Mouse (Mus musculus): ENCODE measurements around the gene Tepsin. TPM values are rescaled to one million over a fixed set of nuclear protein-coding genes. Genes with fewer than 3 reads are reported as not detected.

Tepsin gene
- polyA plus RNA-seq, 1 experiment from 2014 or later = 19.0 TPM

GRCm38 (mm10) chr11:120041191-120042123 lies 57.1 kb downstream of the Tepsin start:
- H3K4me1 ChIP-seq (ENCODE audit: control insufficient read depth, insufficient read depth, low read length) = peaks cover 11% of the 10 kb centered on the region
- no peak overlapping the region for H3K4me3 ChIP-seq (ENCODE audit: low read depth, low read length)
- WGBS = 61% methylated on average over 13 of the region's 13 CpGs
- H3K9me3 ChIP-seq (ENCODE audit: control insufficient read depth, low read depth, low read length) = no peaks in the 10 kb centered on the region
- no peak overlapping the region for H3K9ac ChIP-seq (replicated peaks; ENCODE audit: low read depth, low read length)
- H3K4me2 ChIP-seq (replicated peaks; ENCODE audit: low read depth, low read length) = no peak overlapping the region
- ATAC-seq (ENCODE audit: insufficient number of reproducible peaks, insufficient read depth, low FRiP score, low read depth) = no peak
- no peaks in the 10 kb centered on the region for H3K27me3 ChIP-seq (ENCODE audit: control insufficient read depth, insufficient read depth, low read length)
- H3K36me3 ChIP-seq (ENCODE audit: control insufficient read depth, insufficient read depth, low read length) = no peaks in the 10 kb centered on the region
- H3K27ac ChIP-seq (ENCODE audit: low read length) = peak overlapping the region; percentile 48; the same call in 1 of the 2 replicates

Small RNAs within 50 kb of the gene (microRNA-seq; reads per million reads assigned to microRNA genes)
- gene Gm25948 = not detected

Other genes starting within 250 kb of the Tepsin start
- 85.9 and 89.5 TPM in 2 replicates for gene Chmp6, start 185.3 kb downstream of the Tepsin start, polyA plus RNA-seq (2014; fragmentation: Nextera tagmentation; extraction: Ambion mirVana)
- 27.6 and 28.0 TPM in 2 replicates for gene Baiap2, start 156.0 kb downstream of the Tepsin start, polyA plus RNA-seq (2014; fragmentation: Nextera tagmentation; extraction: Ambion mirVana)
- gene Aatk, start 51.6 kb downstream of the Tepsin start, polyA plus RNA-seq (2014; fragmentation: Nextera tagmentation; extraction: Ambion mirVana) = 3.5 and 4.1 TPM in 2 replicates
- gene Cep131, start 11.9 kb downstream of the Tepsin start, polyA plus RNA-seq (2014; fragmentation: Nextera tagmentation; extraction: Ambion mirVana) = 18.7 and 20.1 TPM in 2 replicates
- 70.1 and 82.6 TPM in 2 replicates for gene Ndufaf8, start 197 bp upstream of the Tepsin start, polyA plus RNA-seq (2014; fragmentation: Nextera tagmentation; extraction: Ambion mirVana)
- 68.4 and 71.1 TPM in 2 replicates for gene Slc38a10, start 52.6 kb upstream of the Tepsin start, polyA plus RNA-seq (2014; fragmentation: Nextera tagmentation; extraction: Ambion mirVana)
- gene Bahcc1, start 134.2 kb upstream of the Tepsin start, polyA plus RNA-seq (2014; fragmentation: Nextera tagmentation; extraction: Ambion mirVana) = 12.2 and 13.4 TPM in 2 replicates
- gene Actg1, start 249.8 kb upstream of the Tepsin start, polyA plus RNA-seq (2014; fragmentation: Nextera tagmentation; extraction: Ambion mirVana) = 2,902 and 3,014 TPM in 2 replicates